Mouse (Mus musculus): ENCODE data around the gene Tcp11l2. TPM values are rescaled to one million over a fixed set of nuclear protein-coding genes. Genes with fewer than 3 reads are reported as not detected.
A peak's percentile ranks its signal among the peaks of the same experiment; 100 is the strongest.

Gene Tcp11l2
- polyA plus RNA-seq (2016; fragmentation: Nextera tagmentation; extraction: Ambion mirVana), result 6.4 and 10.5 TPM in 2 replicates

DNA sequence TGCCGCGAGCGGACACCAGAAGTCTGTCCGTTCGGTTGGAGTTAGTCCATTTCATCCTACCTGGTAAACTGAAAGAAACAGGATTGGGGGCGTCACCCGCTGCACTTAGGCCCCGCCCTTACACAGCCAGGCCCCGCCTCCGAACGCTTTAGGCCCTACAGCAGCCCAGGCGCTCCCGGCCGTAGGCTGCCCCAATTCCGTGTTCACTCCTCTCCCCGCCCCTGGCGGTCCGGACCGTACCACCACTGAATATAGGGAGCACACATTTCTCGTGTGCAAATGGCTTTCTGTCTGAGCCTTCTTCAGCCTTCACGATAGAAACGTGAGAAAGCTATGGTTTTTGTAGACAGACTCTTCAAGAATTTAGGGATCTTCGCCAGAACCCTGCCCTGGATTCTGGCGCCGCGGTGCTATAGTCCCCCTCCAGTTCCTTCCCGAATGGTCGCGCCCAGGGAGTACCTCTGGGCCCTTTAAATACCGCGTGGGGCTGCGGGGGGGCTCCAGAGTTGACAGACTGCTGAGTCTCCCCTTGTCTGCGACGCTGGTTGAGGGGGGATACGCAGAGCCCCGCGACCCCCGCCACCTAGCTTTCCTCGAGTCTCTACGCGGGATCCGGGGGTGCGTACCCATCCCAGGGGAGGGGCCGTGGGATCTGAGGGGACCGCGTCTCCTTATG lies at the start of gene Tcp11l2:
Tcp11l2 (plus strand) TSS at position 232 of the 676 bp plus-strand sequence.
- peak; percentile 97 for DNase-seq (ENCODE audit: low spot score)
- WGBS, result under 1% methylated on average over 46 of the region's 46 CpGs
- H3K27ac ChIP-seq, result peak within 1 kb of the TSS; percentile 96
- no peaks in the 10 kb centered on the region; the same call in 1 of the 2 replicates for H3K27me3 ChIP-seq (ENCODE audit: insufficient read depth, poor library complexity, severe bottlenecking)
- peak within 1 kb of the TSS; percentile 96 for H3K4me3 ChIP-seq
- H3K9me3 ChIP-seq, result no peaks in the 10 kb centered on the region
- H3K36me3 ChIP-seq, result no peaks in the 10 kb centered on the region
- H3K4me1 ChIP-seq, result peaks cover 19% of the 10 kb centered on the region

- Histone ChIP-seq H3K27me3 (ENCODE audit: insufficient read depth, poor library complexity, severe bottlenecking) (no peaks in the 10 kb centered on the region), H3K4me3 (no peak overlapping the region), H3K9me3 (no peaks in the 10 kb centered on the region), H3K4me1 (peaks cover 35% of the 10 kb centered on the region), H3K36me3 (peaks cover 64% of the 10 kb centered on the region), H3K27ac (no peak overlapping the region)
- no peak for DNase-seq (ENCODE audit: low spot score)
- WGBS, result 77% methylated on average over 5 of the region's 5 CpGs
These were observed 49.4 kb upstream of the Tcp11l2 start for GRCm38 (mm10) chr10:84527070-84527469.

DNA sequence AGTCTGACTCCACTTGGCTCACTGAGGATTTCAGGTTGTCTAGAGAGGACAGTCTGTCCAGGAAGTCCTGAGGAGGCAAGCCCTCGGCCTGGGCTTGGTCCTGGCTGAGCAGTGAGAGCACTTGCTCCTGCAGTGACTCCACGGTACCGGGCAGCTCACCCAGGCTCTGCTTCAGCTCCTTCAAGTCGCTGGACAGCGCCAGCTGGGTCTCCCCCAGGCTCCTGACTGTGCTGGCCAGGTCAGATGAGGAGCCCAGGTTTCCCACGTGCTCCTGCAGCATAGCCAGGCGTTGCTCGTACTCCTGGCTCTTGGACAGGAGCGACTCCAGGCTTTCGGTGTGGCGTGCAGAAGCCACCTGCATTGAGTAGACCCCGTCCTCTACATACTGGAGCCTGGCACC lies 48.8 kb upstream of the Tcp11l2 start:
- H3K9me3 ChIP-seq, result no peaks in the 10 kb centered on the region
- H3K4me3 ChIP-seq, result no peak overlapping the region
- WGBS, result 80% methylated on average over 12 of the region's 12 CpGs
- H3K27me3 ChIP-seq (ENCODE audit: insufficient read depth, poor library complexity, severe bottlenecking), result no peaks in the 10 kb centered on the region
- H3K27ac ChIP-seq, result no peak overlapping the region
- H3K4me1 ChIP-seq, result peaks cover 41% of the 10 kb centered on the region
- DNase-seq (ENCODE audit: low spot score), result no peak
- peaks cover 64% of the 10 kb centered on the region for H3K36me3 ChIP-seq

DNA sequence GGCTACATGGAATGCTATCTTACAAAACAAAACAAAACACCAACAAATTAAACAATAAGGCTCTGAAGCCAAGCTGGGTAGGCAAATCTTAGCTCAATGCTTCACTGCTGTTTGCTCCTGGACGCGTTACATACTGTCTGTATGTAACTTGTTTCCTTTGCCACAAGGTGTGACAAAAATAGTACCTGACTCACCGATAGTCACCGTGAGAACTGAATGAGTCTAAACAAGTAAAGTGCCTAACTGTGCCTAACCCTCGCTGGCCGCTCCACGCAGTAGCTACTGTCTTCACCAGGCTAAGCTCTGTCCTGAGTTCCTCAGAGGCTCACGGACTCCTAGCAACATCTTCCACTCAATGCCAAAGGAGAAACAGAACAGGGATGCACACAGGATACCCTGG lies 46.0 kb upstream of the Tcp11l2 start:
- H3K9me3 ChIP-seq, result no peaks in the 10 kb centered on the region
- peaks cover 54% of the 10 kb centered on the region for H3K4me1 ChIP-seq
- no peaks in the 10 kb centered on the region for H3K27me3 ChIP-seq (ENCODE audit: insufficient read depth, poor library complexity, severe bottlenecking)
- DNase-seq (ENCODE audit: low spot score), result no peak
- H3K36me3 ChIP-seq, result peaks cover 55% of the 10 kb centered on the region
- 62% methylated on average over 8 of the region's 8 CpGs for WGBS
- peak overlapping the region; percentile 81 for H3K4me3 ChIP-seq
- H3K27ac ChIP-seq, result peak overlapping the region; percentile 73

DNA sequence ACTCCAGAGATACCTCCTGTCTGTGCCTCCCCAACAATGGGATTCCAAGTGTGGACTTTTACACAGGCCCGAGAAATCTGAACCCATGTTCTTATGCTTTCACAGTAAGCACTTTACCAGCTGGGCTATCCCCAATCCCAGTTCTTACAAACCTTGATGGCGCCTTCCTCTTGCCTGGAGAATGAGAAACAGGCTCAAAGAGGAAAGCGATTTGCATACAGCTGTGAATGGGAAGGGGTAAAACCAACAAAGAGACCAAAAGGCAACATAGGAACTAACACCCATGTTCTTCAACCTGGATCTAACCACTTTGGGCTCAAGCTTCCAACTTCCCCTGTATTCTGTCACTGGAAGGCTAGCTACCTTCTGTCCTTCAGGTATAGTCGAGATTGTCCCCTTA lies 44.9 kb upstream of the Tcp11l2 start:
- Histone ChIP-seq H3K36me3 (peaks cover 47% of the 10 kb centered on the region), H3K27ac (peak overlapping the region; percentile 73; the same call in 1 of the 2 replicates), H3K4me1 (peaks cover 59% of the 10 kb centered on the region), H3K27me3 (ENCODE audit: insufficient read depth, poor library complexity, severe bottlenecking) (no peaks in the 10 kb centered on the region), H3K9me3 (no peaks in the 10 kb centered on the region), H3K4me3 (peak overlapping the region; percentile 81)
- 86% methylated on average over 4 of the region's 4 CpGs for WGBS
- no peak for DNase-seq (ENCODE audit: low spot score)

GRCm38 (mm10) chr10:84532191-84532889 lies 44.1 kb upstream of the Tcp11l2 start:
- peaks cover 59% of the 10 kb centered on the region for H3K4me1 ChIP-seq

GRCm38 (mm10) chr10:84532911-84533882 lies 43.2 kb upstream of the Tcp11l2 start:
- Histone ChIP-seq H3K27ac (peak overlapping the region; percentile 99), H3K36me3 (peaks cover 31% of the 10 kb centered on the region), H3K4me1 (peaks cover 52% of the 10 kb centered on the region), H3K9me3 (no peaks in the 10 kb centered on the region), H3K4me3 (peak overlapping the region; percentile 81), H3K27me3 (ENCODE audit: insufficient read depth, poor library complexity, severe bottlenecking) (no peaks in the 10 kb centered on the region)
- under 1% methylated on average over 64 of the region's 72 CpGs for WGBS
- no peak for DNase-seq (ENCODE audit: low spot score)

More at GRCm38 (mm10) chr10:84532191-84532889, 44.1 kb upstream of the Tcp11l2 start:
- H3K27me3 ChIP-seq (ENCODE audit: insufficient read depth, poor library complexity, severe bottlenecking), result no peaks in the 10 kb centered on the region
- DNase-seq (ENCODE audit: low spot score), result no peak
- H3K27ac ChIP-seq, result peak overlapping the region; percentile 99
- peaks cover 39% of the 10 kb centered on the region for H3K36me3 ChIP-seq
- WGBS, result 61% methylated on average over 16 of the region's 16 CpGs
- peak overlapping the region; percentile 81 for H3K4me3 ChIP-seq
- H3K9me3 ChIP-seq, result no peaks in the 10 kb centered on the region

GRCm38 (mm10) chr10:84533912-84534671 lies 42.3 kb upstream of the Tcp11l2 start, which contains the start of gene Ckap4:
TSS of gene Ckap4 (minus strand) at chr10:84534062.
- 2% methylated on average over 59 of the region's 64 CpGs for WGBS
- Histone ChIP-seq H3K27me3 (ENCODE audit: insufficient read depth, poor library complexity, severe bottlenecking) (no peaks in the 10 kb centered on the region), H3K4me1 (peaks cover 48% of the 10 kb centered on the region), H3K9me3 (no peaks in the 10 kb centered on the region), H3K4me3 (peak within 1 kb of the TSS; percentile 81), H3K36me3 (peaks cover 22% of the 10 kb centered on the region), H3K27ac (peak within 1 kb of the TSS; percentile 99)
- peak; percentile 87 for DNase-seq (ENCODE audit: low spot score)

- H3K27me3 ChIP-seq (ENCODE audit: insufficient read depth, poor library complexity, severe bottlenecking), result no peaks in the 10 kb centered on the region
- peaks cover 13% of the 10 kb centered on the region for H3K36me3 ChIP-seq
- peaks cover 40% of the 10 kb centered on the region for H3K4me1 ChIP-seq
- no peak for DNase-seq (ENCODE audit: low spot score)
- no peaks in the 10 kb centered on the region for H3K9me3 ChIP-seq
- H3K27ac ChIP-seq, result no peak overlapping the region
- no peak overlapping the region for H3K4me3 ChIP-seq
- 84% methylated on average over 5 of the region's 5 CpGs for WGBS
These were observed 41.0 kb upstream of the Tcp11l2 start for GRCm38 (mm10) chr10:84535458-84535857.

DNA sequence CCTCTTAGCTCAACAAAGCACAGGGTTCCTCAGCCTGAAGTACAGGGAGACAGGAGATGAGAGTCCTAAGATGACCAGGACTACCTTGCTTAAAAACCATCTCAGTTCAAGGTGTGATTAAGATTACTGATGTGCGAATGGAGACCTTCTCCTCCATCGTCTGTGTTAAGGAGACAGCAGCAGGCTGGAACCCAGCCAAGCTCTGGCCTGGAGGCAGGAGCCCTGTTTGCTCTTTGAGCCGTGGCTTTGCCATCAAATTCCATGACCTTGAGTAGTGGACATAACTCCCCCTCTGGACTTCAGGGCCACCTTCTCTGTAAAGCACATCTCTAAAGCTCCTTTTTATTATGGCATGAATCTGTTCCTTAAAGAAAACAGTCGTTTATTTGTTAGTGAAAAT lies 40.6 kb upstream of the Tcp11l2 start:
- no peaks in the 10 kb centered on the region for H3K9me3 ChIP-seq
- no peak for DNase-seq (ENCODE audit: low spot score)
- H3K27ac ChIP-seq, result no peak overlapping the region
- peaks cover 36% of the 10 kb centered on the region for H3K4me1 ChIP-seq
- WGBS, result 45% methylated on average over 4 of the region's 4 CpGs
- H3K27me3 ChIP-seq (ENCODE audit: insufficient read depth, poor library complexity, severe bottlenecking), result no peaks in the 10 kb centered on the region
- no peak overlapping the region for H3K4me3 ChIP-seq
- H3K36me3 ChIP-seq, result peaks cover 9% of the 10 kb centered on the region

DNA sequence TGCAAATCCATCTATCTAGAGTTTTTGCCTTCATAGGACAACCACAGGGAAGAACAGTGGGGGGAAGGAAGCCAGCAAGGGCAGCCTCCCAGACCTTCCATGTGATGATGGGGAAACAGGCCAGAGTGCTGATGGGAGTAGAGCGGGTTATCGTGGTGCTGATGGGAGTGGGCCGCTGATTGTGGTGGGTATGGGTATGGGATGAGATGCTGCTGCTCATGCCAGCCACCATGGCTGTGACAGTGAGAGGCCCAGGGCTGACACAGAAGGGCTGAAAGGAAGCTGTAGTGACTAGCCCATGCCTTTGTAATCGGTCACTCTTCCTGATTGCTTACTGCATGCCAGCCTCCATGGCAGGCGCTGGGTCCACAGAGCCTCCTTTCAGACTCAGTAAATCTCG lies 36.8 kb upstream of the Tcp11l2 start:
- H3K27ac ChIP-seq, result no peak overlapping the region
- no peak overlapping the region for H3K4me3 ChIP-seq
- no peaks in the 10 kb centered on the region for H3K27me3 ChIP-seq (ENCODE audit: insufficient read depth, poor library complexity, severe bottlenecking)
- WGBS, result 85% methylated on average over 6 of the region's 6 CpGs
- no peaks in the 10 kb centered on the region for H3K36me3 ChIP-seq
- no peak for DNase-seq (ENCODE audit: low spot score)
- peaks cover 5% of the 10 kb centered on the region; the same call in 1 of the 2 replicates for H3K4me1 ChIP-seq
- no peaks in the 10 kb centered on the region for H3K9me3 ChIP-seq
